Mouse (Mus musculus): ENCODE results near the gene Itm2b.
A peak's percentile ranks its signal among the peaks of the same experiment; 100 is the strongest.

Itm2b gene

DNA sequence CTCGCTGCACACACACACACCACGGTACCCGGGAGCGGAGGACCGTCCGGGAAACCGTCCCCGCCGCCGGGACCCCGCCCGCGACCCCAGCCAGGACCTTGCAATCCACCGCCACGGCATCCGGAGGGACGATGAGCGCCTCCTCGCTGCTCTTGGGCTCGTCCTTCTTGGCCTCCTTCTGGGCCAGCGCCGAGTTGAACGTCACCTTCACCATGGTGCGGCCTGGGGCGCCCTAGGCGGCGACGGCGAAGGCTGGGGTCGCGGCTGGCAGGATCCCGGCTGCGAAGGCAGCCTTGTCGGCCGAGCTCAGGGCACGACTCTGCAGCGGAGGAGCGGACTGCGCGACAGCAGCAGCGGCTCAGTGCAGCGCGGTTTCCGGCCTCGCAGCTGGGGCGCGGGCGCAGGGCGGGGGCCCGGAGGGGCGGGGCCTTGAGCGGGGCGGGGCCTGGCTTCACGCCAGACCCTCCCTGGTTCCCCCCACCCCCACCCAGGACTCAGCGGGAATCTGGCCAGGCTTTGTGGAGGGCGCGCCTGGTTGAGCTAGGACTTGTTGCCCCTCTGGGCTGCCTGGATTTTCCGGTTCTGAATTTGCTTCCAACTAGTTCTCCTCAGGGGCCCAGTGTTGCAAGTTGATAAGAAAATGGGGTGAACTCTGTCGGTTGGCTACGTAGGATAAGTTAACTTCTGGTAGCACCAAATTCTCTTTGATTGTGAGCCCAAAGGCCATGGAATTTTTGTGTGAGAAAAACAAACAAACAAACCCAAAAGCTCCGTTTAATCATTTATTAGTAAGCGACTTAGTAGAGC lies at the start of gene Itm2b:
Itm2b (minus strand) TSS at position 377 of the 807 bp plus-strand sequence.
- DNase-seq (ENCODE audit: low spot score): peak; percentile 90

DNA sequence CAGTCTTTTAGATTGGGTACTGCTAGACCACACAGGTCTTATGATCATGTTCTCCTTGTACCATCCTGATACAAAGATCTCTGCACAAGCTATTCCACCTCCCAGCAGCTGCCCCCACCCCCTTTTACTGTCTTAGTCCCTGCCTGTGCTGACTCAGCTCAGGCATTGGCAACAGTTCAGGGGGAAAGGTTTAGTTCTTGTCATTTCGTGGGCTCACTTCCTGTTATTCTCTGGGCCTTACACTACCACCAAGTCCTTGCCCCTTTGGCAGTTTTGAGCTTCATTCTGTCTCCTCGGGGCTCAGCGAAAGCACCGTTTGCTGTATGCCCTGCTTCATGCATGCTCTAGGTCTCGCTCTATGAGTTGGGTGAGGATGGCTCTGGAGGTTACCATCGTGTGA lies 48.4 kb upstream of the Itm2b start:
- DNase-seq (ENCODE audit: low spot score): no peak

DNA sequence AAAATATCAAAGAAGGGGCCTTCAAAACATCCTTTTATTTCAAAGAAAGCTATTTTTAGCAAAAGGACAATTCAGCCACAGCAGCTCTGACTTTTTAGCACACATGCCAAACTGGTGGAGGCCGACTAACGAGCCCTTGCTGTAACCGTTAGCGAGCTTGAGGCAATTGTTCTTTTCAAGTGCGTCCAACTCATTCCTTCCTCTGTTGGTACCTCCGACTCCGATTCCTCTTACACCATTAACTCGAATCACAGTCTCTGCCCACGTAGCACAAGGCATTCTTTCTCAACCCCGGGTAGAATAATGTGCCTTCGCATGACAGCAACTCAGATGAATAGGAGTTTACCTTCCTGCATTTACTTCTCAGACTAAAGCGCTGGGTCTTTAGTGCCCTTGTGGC lies 45.5 kb upstream of the Itm2b start:
- DNase-seq (ENCODE audit: low spot score): no peak

DNA sequence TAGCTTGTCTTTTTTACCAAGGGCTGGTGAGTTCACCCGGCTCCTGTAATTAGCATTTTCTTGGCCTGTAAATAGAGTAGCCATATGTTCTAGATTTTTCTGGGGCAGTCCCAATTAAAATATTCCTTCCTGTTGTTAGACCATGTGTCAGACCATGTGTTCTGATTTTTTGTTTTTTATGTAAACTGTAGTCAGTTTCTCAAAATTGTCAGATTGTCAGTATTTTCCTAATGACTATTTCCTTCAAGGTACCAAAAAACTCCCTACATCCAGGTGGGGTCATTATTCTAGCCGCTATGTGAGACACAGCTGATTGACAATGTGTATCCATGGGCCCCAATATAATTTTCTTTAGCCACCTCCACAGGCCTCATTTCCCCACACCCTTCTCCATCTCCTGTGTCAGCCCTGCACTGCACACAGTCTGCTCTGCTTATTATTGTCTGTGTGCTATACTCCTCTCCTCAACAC lies 40.5 kb upstream of the Itm2b start:
- DNase-seq (ENCODE audit: low spot score): no peak

DNA sequence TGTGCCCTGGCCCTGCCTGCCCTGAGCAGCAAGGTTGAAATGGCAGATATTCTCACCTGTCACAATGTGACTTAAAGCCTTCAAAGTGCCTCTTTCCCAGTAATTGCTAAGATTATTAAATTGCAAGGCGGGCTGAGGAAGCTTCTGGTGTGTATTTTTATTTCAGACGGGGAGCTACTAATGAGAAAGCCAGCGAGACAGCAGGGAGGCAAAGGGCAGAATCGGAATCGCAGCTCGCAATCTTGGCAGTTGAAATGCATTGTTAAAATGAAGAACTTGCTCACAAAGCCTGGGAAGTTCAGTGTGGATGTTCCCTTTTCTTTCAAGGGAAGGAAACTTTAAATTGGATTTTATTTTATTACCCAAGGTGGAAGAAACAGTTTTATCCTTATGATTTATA lies 39.9 kb upstream of the Itm2b start:
- DNase-seq (ENCODE audit: low spot score): no peak

DNA sequence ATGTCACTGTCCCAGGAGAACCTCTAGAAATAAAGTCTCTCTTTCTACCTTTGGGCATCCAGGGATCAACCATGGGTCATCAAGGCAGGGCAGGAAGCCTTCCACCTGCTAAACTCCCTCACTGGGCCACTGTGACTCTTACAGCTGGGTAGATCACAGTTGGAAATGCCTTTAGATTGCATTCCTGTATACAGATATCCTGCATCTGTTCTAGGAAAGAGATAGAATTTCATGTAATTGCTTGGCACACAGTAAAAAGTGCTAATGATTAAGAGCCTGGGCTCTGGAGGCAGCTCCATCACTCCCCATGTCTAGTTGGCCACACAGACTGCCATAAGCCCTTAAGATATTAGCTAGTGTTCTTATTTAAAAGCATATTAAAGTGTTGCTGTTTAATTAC lies 38.5 kb upstream of the Itm2b start:
- no peak for DNase-seq (ENCODE audit: low spot score)

DNA sequence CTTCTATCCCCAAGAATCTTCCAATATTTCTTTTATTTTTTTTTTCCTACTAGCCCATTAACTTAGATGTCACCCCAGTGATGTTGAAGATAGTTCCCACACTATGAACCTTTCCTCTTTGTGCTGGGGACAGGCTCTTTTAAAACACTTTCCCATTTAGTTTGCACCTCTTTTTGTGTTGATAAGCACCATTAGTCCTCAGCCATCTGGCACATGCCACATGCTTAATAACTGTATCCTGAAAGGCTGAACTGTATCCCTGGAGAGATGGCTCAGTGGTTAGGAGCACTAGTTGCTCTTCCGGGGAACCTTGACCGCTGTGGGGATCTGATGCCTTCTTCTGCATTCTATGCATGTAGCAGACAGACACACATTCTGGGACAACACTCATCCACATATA lies 37.5 kb upstream of the Itm2b start:
- DNase-seq (ENCODE audit: low spot score): no peak

DNA sequence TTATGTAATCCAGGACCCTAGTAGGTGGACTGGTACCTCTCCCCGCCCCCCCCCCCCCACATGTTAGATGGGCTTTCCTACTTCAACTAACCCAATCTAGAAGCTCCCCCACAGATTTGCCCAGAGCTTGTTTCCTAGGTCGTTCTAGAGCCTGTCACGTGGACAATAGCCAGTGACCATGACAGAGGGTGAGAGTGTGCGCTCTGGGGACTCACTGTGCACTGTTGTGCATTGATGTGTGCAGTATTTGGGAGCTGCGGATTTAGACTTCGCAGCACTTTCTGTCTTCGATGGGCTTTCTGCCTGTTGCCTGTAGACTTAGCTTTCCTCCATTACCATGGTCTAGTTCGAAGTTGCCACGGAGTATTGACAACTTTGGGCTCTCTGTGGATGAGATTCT lies 36.5 kb upstream of the Itm2b start:
- no peak for DNase-seq (ENCODE audit: low spot score)

DNA sequence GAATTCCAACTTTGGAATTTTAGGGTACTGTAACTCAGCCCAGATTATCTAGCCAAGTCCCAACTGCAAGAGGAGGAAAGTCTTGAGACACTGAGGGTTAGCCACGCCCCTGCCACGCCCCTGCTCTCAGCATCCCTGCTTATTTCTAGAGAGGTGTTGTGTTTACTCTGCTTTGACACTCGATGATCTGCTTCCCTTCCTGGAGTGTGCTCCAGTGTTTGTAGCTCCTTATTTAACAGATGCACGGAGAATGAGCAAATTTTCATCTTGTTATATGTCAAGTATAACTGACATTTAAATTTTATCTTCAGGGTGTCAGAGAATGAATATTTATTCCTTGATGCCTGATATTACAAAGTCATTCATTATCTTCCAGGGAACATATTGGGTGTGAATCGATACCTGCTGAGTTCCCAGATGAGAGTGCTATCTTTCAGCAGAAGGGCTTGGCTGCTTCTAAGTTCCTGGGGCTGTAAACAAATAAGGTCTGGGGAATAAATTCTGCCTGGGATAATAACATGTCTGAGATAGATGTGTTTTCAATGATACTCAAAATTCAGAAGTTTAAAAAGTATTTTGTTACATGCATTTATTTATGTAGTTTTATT lies 35.2 kb upstream of the Itm2b start:
- DNase-seq (ENCODE audit: low spot score): no peak

DNA sequence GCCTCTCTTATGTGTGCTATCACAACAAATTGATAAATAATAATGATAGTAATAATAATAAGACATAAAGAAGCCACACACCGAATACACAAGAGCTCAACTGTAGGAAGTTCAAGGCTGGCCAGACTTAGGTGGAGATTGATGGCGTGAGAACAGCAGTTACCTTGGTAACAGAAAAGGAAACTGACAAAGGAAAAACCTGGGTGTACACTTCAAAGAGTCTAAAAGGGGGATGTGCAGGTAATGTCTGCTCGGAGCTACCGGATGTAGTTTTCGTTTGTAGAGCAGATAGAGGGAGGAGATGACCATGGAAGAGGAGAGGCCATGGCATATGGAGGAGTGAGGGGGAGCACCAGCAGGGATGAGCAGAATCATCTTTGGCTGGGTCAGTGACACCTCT lies 31.4 kb upstream of the Itm2b start:
- no peak for DNase-seq (ENCODE audit: low spot score)

DNA sequence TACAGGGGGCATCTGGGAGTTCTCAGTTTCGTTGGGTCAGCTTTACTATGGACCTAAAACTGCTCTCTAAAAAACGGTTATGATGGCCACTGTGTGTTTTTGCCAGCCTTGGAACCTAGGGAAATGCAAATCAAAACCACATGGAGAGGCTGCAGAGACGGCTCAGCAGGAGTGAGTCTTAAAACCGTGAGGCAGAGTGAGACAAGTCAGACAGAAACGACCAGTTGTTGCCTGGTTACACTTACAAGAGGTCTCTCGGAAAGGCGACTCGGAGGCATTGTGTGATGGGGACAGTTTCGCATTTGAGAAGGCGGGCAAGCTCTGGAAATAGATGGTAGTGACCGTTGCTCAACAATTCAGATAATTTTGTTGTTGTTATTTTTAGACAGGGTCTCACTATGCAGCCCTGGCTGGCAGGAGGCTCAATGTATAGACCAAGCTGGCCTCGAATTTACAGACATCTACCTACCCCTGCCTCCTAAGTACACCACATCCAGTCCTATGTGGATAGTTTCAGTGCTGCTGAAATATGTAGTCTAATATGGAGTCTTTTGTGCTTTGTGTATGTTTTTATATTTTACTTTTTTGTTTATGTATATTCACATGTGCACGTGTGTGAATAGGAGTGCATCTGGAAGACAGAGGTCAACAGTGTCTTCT lies 30.4 kb upstream of the Itm2b start:
- no peak for DNase-seq (ENCODE audit: low spot score)

DNA sequence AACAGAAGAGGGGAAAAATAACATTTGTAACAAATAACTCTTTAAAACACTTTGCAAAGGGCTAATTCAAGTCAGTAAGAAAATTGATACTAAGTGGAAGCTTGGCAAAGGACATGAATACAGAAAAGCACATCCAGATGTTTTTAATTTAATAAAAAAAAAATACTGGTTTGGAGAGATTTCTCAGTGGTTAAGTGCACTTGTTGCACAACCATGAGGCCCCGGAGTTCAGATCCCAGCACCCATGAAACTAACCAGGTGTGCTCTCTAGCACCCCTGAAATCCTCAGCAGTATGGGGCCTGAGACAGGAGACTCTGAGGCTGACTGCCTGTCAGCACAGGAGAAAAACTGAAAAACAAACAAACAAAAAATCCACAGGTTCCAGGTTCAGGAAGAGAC lies 26.6 kb upstream of the Itm2b start:
- no peak for DNase-seq (ENCODE audit: low spot score)

DNA sequence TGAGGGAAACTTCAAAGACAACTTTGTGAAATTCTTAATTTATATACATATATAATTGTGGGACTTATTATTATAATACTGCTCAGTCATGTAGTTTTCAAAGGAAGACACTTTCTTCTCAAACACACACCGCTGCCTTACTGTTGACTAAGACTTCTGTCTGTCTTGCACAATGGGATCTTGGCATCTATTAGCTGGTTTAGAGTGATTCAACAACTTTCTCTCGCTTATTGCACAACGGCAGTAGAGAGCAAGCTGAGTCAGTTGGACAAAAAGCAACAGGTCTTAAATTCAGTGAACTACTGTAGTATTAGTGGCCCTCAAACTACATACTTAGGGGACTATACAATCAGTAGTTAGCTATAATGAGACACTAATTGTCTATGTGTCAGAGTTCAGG lies 25.0 kb upstream of the Itm2b start:
- DNase-seq (ENCODE audit: low spot score): no peak

DNA sequence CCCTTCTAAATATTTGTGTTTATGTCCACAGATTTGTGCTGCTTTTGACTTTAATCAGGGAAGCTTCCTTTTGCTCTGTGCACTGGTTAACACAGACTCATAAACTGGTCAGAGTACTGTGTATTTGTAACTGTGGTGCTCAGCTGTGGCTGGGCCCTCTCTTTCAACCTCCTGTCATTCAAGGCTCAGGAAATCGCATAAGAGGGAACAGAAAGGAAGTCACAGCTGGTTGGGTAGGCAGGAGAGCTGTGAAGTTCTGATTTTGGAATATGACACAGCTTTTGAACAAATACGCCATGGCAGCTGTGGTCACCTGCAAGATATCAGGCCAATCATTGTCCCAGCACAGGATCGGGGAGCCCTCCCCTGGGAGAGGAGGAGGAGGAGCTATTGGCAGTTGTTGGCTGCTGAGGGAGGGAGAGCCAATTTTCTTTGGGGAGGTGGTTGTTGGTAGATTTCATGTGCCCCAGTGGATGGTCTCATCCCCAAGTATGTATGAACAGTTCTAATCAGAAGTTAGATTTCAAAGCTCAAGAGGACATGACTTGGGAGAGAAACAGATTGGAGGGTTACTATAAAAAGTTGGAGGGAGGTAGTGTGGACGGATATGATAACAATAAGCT lies 23.2 kb upstream of the Itm2b start:
- DNase-seq (ENCODE audit: low spot score): no peak

DNA sequence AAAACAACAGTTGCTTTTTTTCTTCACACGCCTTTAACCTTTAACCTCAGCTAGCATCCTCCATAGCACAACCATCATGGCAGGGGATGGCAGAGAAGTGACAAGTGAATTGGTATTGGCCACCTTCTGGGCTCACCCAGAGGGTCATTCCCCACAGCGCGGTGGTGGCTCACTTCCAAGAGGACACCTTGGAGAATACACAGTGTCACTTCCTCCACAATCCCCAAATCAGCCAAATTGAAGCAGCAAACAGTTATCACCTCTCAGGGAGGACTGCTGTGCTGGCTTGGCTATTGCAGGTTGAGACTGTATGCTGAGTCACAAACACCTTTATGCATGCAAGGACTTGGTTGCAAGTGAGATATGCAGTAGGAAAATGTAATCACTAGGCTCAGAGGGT lies 18.9 kb upstream of the Itm2b start:
- no peak for DNase-seq (ENCODE audit: low spot score)

DNA sequence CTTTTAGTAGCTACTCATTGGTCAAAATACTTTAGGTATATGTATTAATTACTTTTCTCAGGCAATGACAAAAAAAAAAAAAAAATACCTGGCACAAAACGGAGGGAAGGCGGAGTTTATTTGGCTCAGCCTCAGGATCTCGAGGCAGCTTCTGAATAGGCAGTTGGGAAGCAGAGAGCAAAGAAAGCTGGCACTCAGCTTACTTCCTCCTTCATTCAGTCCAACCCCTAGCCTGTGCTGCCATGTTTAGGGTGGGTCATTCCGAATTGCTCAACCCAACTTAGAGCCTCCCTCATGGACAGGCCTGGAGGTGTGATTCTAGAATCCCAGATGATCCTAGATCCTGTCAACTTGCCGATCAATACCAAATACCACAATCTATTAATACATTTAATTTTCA lies 18.3 kb upstream of the Itm2b start:
- no peak for DNase-seq (ENCODE audit: low spot score)

DNA sequence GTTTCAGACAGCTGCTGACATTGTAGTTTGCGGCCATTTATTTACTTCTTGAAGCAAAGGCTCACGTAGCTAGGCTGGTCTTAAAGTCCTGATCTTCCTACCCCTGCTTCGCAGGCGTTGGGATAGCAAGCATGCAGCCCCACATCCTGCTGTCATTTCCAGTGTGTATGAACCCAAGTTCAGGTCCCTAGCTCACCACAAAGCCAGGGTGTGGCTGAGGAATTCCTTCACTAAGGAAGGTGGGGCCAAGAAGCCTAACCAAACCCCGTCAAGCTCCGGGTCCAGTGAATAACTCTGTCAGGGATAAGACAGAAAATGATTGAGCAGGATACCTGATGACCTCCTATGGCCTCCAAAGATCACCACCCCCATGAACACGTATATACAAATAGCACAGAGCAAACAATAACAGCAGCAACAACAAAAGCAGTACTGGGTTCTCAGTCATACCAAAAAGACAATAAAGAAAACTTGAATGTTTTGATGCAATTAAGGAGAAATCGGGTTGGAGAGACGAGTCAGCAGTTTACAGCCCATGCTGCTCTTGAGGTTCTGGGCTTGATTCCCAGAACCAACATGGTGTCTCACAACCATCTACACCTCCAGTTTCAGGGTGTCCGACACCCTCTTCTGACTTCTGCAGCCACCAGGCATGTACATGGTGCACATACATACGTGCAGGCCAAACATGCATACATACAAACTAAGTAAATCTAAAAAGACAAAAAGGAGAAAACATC lies 17.4 kb upstream of the Itm2b start:
- DNase-seq (ENCODE audit: low spot score): no peak

DNA sequence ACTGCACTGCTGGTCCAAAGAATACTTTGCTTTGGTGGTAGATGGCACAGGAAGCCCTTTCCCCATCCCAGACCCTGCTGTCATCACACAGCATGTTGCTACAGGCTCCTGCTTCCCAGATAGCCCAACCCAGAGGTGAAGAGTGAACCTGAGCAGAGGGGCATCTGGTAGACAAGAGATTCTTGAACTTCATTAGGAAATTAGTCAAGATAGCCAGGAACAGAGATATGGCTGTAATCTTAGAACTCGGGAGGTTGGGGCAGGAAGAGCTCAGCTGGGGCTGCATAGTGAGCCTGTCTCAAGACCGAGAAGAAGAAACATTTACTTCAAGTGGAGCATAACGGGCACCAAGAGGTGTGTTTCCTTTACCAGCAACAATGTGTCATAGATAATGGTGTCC lies 16.3 kb upstream of the Itm2b start:
- no peak for DNase-seq (ENCODE audit: low spot score)

DNA sequence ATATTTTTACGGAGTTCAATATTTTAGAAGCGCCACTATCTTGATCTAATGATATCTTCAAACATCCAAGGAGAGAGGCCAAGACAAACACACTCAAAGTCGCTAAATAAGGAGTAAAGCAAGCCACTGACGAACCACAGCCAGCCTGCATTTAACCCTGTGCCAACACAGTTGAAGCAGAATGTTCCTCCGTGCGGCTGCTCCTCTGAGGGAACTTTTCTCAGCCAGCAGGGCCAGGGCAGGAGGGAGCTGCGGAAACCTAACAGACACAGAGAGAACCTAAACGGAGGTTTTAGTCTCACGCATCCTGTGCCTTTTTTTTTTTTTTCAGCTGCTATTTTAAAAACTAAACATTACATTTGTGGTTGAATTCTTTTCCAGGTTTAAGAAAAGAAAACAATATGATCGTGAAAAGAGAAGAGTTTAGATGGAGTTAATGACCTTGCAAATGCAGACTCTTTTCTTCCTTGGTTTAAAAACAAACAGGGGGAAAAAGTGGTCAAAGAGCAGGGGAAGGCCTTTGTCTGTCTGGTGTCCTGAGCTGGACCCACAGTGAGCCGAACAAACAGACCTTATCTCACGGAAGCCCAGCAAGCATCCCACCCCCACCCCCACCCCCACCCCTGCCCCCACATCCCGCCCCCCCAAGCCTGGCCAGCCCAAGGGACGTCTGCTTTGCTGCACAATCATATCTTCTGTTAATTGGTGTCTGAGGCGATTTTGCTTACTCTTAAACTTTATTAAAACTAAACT lies 15.0 kb upstream of the Itm2b start:
- DNase-seq (ENCODE audit: low spot score): peak; percentile 43

DNA sequence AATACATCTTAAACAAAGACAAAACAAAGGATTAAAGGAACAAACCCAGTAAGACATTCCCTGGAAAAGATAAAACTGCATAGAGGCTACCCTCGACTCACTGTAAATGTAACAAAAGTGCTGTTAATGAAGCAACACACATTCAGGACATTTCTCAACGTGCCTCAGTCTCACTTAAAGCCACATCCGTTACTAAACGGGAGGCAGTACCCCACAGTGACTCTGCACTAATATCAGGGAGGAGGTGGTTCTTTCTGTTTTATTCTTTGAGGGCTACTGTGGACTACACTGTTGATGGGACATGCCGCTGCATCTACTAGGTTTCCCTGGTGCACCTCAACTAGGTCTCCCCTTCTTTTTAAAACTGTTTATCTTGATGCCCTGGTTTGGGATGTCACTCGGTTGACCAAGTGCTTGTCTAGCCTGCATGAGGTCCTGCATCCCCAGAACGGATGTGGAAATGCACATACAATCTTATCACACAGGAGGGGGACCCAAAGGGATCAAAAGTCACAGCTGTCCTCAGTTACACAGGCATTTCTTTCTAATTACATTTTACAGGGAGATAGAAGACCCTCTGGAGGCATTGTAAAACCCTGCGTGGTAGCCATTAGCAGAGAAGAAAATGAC lies 13.4 kb upstream of the Itm2b start:
- no peak for DNase-seq (ENCODE audit: low spot score)

DNA sequence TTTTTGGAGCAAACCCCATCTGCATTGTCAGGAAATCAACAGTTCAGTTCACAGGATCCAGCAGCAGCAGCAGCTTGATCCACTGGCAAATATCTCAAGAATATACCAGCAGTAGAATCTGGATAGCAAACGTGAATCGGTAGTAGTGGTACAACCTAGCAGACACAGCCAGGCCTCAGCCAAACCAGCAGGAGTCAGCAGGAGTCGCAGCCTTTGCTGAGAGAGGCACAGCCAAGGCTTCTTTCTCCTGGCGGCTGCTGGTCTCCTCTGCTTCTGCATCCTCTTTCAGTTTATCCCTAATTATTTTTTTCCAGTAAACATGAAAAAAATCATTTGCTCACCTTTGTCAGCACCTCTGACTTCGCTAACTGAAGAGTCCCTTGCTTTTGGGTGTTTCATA lies 10.7 kb upstream of the Itm2b start:
- no peak for DNase-seq (ENCODE audit: low spot score)

Measured in ovary, postnatal 36 days (tissue).